Mouse (Mus musculus) lung, embryonic 14.5 days (tissue): ENCODE results near the gene Slc7a15. TPM values are rescaled to one million over a fixed set of nuclear protein-coding genes. Genes with fewer than 3 reads are reported as not detected.

Experiments
- ATAC-seq: fragments of 200-750 bp; cut with Nextera tagmentation; 2 replicates; pipeline ENCODE4 v1.8.0; 2017; ENCODE audit warnings: mild to moderate bottlenecking, moderate TSS enrichment, moderate library complexity; ENCODE audit not compliant: insufficient read depth
- DNase-seq: peaks from one replicate; pipeline ENCODE4 v3.0.0-alpha.2; 2015
- H3K27ac ChIP-seq: fragments of 300-500 bp; sonication (generic); 2 replicates; pipeline ENCODE4 v1.5.1; 2014; ENCODE audit warnings: low read depth, mild to moderate bottlenecking, moderate library complexity
- H3K27me3 ChIP-seq: fragments of 300-500 bp; sonication (generic); 2 replicates; pipeline ENCODE4 v1.6.1; 2014; ENCODE audit warnings: low read length, control low read depth; ENCODE audit not compliant: insufficient read depth
- H3K36me3 ChIP-seq: fragments of 300-500 bp; sonication (generic); 2 replicates; pipeline ENCODE4 v1.6.1; 2014; ENCODE audit warnings: control low read depth; ENCODE audit not compliant: insufficient read depth
- H3K4me1 ChIP-seq: fragments of 300-500 bp; sonication (generic); 2 replicates; pipeline ENCODE4 v1.6.1; 2014; ENCODE audit warnings: antibody characterized with exemption, control low read depth; ENCODE audit not compliant: insufficient read depth
- H3K4me2 ChIP-seq: fragments of 300-500 bp; sonication (generic); 2 replicates; pipeline ENCODE4 v1.6.1; 2014; ENCODE audit warnings: mild to moderate bottlenecking
- H3K4me3 ChIP-seq: fragments of 300-500 bp; sonication (generic); 2 replicates; pipeline ENCODE4 v1.5.1; 2014; ENCODE audit warnings: low read depth, low read length
- H3K9ac ChIP-seq: fragments of 300-500 bp; sonication (generic); 2 replicates; pipeline ENCODE4 v1.6.1; 2014
- H3K9me3 ChIP-seq: fragments of 300-500 bp; sonication (generic); 2 replicates; pipeline ENCODE4 v1.6.1; 2016; ENCODE audit warnings: low read depth, low read length, control low read depth
- CTCF ChIP-seq: IDR thresholded peaks from 2 replicates; pipeline ENCODE4 v1.5.1; 2016; ENCODE audit warnings: antibody characterized with exemption, low read depth
- WGBS: fragments of 180-500 bp; shearing (Covaris S2); extraction: QIAGEN DNeasy Blood & Tissue Kit; methylation state at CpG from one replicate; pipeline ENCODE4 v1.1.7; 2014; 5-methylcytosine and 5-hydroxymethylcytosine counted together
- polyA plus RNA-seq: library from polyadenylated mRNA; unstranded; fragments of >200 nt; fragmentation: Nextera tagmentation; extraction: Ambion mirVana; gene quantifications from 2 replicates; pipeline ENCODE4 v1.2.1, GENCODE M21; 2014

Gene Slc7a15
- polyA plus RNA-seq, 1 experiment from 2014 or later, result not detected

DNA sequence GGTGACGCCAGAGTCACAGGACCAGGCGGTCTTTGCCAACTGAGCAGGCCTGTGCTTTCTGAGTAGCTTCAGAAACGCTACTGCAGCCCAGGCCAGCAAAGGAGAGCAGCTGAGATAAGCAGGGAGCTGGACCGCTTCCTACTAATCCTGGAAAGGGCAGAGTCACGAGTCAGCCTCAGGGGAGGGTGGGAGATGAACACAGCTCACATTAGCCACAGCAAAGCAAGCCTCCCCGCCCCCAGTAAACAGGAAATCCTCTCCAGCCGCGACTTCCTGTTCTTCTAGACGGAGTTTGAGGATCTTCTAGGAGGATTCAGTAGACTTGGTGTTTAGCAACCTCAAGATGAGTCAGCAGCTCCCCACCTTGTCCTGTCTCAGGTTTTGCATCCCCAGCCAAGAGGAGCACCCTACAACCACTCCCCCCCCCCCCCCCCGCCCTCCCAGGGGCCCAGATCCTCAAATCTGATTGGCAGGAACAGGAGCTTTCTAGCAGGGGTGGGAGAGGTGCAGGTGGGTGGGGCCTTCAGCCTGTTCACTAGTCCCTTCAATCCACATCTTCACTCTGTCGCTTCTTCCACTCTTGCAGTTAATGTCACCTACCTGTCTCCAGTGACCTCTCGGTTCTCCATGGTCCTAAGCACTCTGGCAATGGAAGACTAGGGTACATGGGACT is 77.4 kb downstream of the Slc7a15 start:
- Histone ChIP-seq H3K4me3 (no peak overlapping the region), H3K4me1 (peaks cover 3% of the 10 kb centered on the region; the same call in 1 of the 2 replicates), H3K27me3 (no peaks in the 10 kb centered on the region), H3K4me2 (0 out of 2 replicates have a peak overlapping the region, but pooled peaks have one; percentile 5), H3K27ac (peak overlapping the region; percentile 46; the same call in 1 of the 2 replicates), H3K9me3 (no peaks in the 10 kb centered on the region), H3K9ac (no peak overlapping the region), H3K36me3 (no peaks in the 10 kb centered on the region)
- no peak for TF ChIP-seq CTCF
- peak; percentile 81 for ATAC-seq
- WGBS, result 36% methylated on average over 11 of the region's 12 CpGs
- peak; percentile 81 for DNase-seq

DNA sequence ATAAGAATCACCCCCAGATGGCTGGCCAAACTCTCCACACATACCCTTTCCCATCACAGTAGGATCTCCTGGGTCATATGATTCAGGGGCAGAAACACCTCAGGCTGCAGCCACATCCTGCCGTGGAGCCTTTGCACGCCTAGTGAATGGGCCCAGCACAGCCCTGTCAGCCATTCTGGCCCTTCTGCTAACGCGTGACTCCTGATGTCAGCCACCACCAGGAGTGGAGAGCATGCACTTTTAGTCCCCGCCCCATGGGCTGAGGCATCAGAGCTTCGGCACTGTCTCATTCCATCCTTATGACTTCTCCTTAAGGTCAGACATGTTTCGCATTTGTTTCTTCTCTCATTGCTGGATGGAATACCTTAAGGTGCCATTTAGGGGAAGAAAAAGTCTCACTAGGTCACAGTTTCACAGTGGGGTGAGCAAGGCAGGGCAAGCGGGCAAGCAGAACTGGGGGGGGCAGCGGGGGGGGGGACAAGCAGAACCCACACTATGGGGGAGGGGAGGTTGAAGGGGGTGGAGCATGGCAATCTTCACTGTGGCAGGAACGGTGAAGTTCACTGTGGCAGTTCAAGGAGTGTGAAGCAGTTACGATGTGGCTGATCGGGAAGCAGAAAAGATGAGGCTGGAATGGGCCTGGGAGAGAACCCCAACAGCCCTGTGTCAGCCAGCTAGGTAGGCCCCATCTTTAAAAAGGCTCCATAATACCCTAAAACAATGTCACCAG is 79.3 kb downstream of the Slc7a15 start:
- Histone ChIP-seq H3K4me2 (no peak overlapping the region), H3K9me3 (no peaks in the 10 kb centered on the region; the same call in 1 of the 2 replicates), H3K4me3 (no peak overlapping the region), H3K27me3 (no peaks in the 10 kb centered on the region), H3K4me1 (peaks cover 3% of the 10 kb centered on the region; the same call in 1 of the 2 replicates), H3K36me3 (no peaks in the 10 kb centered on the region), H3K9ac (no peak overlapping the region), H3K27ac (no peak overlapping the region)
- ATAC-seq, result no peak
- no peak for TF ChIP-seq CTCF
- DNase-seq, result peak; percentile 33
- WGBS, result 45% methylated on average over 12 of the region's 12 CpGs

GRCm38 (mm10) chr12:8511037-8511882 is 87.6 kb downstream of the Slc7a15 start:
- ATAC-seq, result no peak
- no peak for DNase-seq
- no peaks in the 10 kb centered on the region for H3K27me3 ChIP-seq
- 0 out of 2 replicates have a peak, but pooled peaks cover 3% of the 10 kb centered on the region for H3K4me1 ChIP-seq
- H3K4me2 ChIP-seq, result no peak overlapping the region
- H3K36me3 ChIP-seq, result no peaks in the 10 kb centered on the region
- whole genome bisulfite sequencing, result 56% methylated on average over 18 of the region's 18 CpGs
- no peak for TF ChIP-seq CTCF
- no peak overlapping the region for H3K27ac ChIP-seq
- no peak overlapping the region for H3K9ac ChIP-seq
- H3K4me3 ChIP-seq, result no peak overlapping the region
- H3K9me3 ChIP-seq, result no peaks in the 10 kb centered on the region; the same call in 1 of the 2 replicates

- no peak overlapping the region for H3K4me3 ChIP-seq
- H3K9ac ChIP-seq, result no peak overlapping the region
- H3K27ac ChIP-seq, result no peak overlapping the region
- no peaks in the 10 kb centered on the region for H3K27me3 ChIP-seq
- 62% methylated on average over 6 of the region's 6 CpGs for WGBS
- 0 out of 2 replicates have a peak, but pooled peaks cover 3% of the 10 kb centered on the region for H3K4me1 ChIP-seq
- ATAC-seq (no peak), DNase-seq (no peak)
- TF ChIP-seq CTCF, result no peak
- no peaks in the 10 kb centered on the region; the same call in 1 of the 2 replicates for H3K9me3 ChIP-seq
- no peak overlapping the region for H3K4me2 ChIP-seq
- H3K36me3 ChIP-seq, result no peaks in the 10 kb centered on the region
These were observed 88.4 kb downstream of the Slc7a15 start for GRCm38 (mm10) chr12:8510317-8510988.

GRCm38 (mm10) chr12:8509693-8510092 is 89.2 kb downstream of the Slc7a15 start:
- Histone ChIP-seq H3K4me2 (no peak overlapping the region), H3K27ac (no peak overlapping the region), H3K4me1 (0 out of 2 replicates have a peak, but pooled peaks cover 3% of the 10 kb centered on the region), H3K9ac (no peak overlapping the region), H3K36me3 (no peaks in the 10 kb centered on the region), H3K27me3 (no peaks in the 10 kb centered on the region), H3K9me3 (no peaks in the 10 kb centered on the region; the same call in 1 of the 2 replicates), H3K4me3 (no peak overlapping the region)
- TF ChIP-seq CTCF, result no peak
- WGBS, result 53% methylated on average over 5 of the region's 5 CpGs
- DNase-seq (no peak), ATAC-seq (no peak)

DNA sequence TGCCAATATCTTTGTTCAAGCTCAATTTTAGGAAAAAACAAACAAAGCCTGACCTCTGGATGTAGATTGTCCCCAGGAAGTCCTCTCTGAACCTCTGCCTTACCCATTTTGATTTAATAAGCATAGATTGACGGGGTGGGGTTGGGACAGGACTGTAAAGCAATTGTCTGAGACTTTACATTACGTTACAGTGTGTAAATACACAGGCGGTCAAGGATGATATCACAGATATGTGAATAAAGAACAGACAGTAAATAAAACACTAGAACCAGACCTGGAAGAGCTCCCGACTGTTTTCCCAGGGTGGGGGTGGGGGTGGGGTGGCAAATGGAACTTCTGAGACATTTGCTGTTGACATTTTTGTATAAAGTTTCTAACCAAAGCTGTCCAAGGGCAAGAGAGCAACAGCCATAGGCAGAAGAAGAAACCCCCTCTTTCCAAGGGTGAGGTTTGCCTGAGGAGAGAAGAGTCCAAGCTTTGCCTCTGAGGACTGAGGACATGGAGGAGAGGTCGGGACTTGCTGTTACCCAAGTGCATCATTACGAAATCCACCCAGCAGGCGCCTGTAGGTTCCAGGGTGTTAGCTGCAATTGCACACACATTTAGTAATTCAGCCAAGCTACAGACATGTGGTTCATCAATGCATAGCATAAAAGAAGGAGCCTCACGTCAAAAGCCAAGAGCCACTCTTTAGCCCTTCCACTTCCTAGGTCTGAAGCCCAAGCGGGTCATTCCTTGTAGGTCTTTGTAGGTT is 91.7 kb downstream of the Slc7a15 start:
- TF ChIP-seq CTCF, result no peak
- no peak for ATAC-seq

More for the DNA sequence above, 91.7 kb downstream of the Slc7a15 start:
- H3K36me3 ChIP-seq, result no peaks in the 10 kb centered on the region
- DNase-seq, result peak; percentile 19
- 0 out of 2 replicates have a peak, but pooled peaks cover 3% of the 10 kb centered on the region for H3K4me1 ChIP-seq
- H3K27ac ChIP-seq, result no peak overlapping the region
- no peaks in the 10 kb centered on the region for H3K9me3 ChIP-seq
- WGBS, result 46% methylated on average over 9 of the region's 9 CpGs
- no peak overlapping the region for H3K9ac ChIP-seq
- no peak overlapping the region for H3K4me2 ChIP-seq
- H3K27me3 ChIP-seq, result no peaks in the 10 kb centered on the region
- no peak overlapping the region for H3K4me3 ChIP-seq
